Mouse (Mus musculus): ENCODE measurements at regions not wholly inside any gene's neighbourhood (a gene's known extent, or its start where the extent isn't known, plus 50 kb on each side); places are given as distances from the start of the nearest gene placed in this dataset.

GRCm38 (mm10) chr10:105704472-105705235 is 130.4 kb upstream of the Tmtc2 start:
- Histone ChIP-seq H3K4me3 (ENCODE audit: low read depth, low read length) (no peak overlapping the region), H3K9me3 (replicated peaks; ENCODE audit: control insufficient read depth, low read length) (no peaks in the 10 kb centered on the region), H3K27ac (ENCODE audit: low read depth, low read length) (no peak overlapping the region), H3K27me3 (replicated peaks; ENCODE audit: control insufficient read depth, insufficient read depth, low read length) (no peaks in the 10 kb centered on the region), H3K4me2 (ENCODE audit: low read length) (no peak overlapping the region), H3K4me1 (ENCODE audit: control insufficient read depth, insufficient read depth, low read length) (no peaks in the 10 kb centered on the region), H3K36me3 (ENCODE audit: control insufficient read depth, insufficient read depth, low read length) (no peaks in the 10 kb centered on the region), H3K9ac (ENCODE audit: low read length) (no peak overlapping the region)
- DNase-seq (ENCODE audit: low spot score) (no peak), ATAC-seq (no peak)
- WGBS = 84% methylated on average over 6 of the region's 6 CpGs

DNA sequence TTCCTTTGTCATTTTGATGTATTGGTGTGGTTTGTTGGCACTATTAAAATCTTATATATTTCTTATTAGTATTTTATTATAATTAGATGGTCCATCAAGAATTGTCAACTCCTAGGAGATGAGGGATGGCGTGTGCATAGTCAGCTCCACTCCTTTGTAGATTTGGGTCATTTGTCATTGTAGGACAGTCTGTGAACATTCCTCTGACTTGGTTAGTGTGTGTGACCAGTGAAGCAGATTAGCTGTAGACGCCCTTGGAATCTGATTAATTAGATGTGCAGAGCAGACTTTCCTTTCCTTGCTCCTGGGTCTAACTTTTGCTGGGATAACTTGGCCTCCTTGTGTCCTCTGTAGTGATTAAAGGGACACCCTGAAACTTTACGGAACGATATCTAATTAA is 118.9 kb upstream of the Tmtc2 start:
- ATAC-seq = no peak

DNA sequence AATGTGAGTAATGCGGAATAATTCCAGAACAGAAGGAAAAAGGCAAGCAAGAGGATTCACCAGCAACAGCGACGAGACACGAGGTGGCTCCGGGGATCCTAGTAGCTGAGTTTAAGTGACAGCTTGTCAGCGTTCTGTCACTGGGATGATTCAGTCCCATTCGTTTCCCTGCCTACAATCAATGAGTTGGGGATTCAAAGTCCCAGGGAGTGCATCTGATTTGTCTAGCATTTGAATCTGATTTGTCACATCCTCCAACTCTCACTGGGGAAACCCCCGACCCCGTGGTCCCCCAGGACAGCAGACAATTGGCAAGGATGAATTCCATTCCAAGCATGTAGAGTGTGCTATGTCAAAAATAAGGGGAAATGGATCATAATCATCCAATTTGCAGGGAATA is 115.1 kb upstream of the Tmtc2 start:
- Histone ChIP-seq H3K4me2 (ENCODE audit: low read length) (no peak overlapping the region), H3K36me3 (ENCODE audit: control insufficient read depth, insufficient read depth, low read length) (no peaks in the 10 kb centered on the region), H3K27ac (ENCODE audit: low read depth, low read length) (no peak overlapping the region), H3K4me3 (ENCODE audit: low read depth, low read length) (no peak overlapping the region), H3K27me3 (replicated peaks; ENCODE audit: control insufficient read depth, insufficient read depth, low read length) (no peaks in the 10 kb centered on the region), H3K4me1 (ENCODE audit: control insufficient read depth, insufficient read depth, low read length) (no peaks in the 10 kb centered on the region), H3K9me3 (replicated peaks; ENCODE audit: control insufficient read depth, low read length) (no peaks in the 10 kb centered on the region), H3K9ac (ENCODE audit: low read length) (no peak overlapping the region)
- ATAC-seq (peak; percentile 32; the same call in 1 of the 2 replicates), DNase-seq (ENCODE audit: low spot score) (peak; percentile 36)
- 75% methylated on average over 9 of the region's 9 CpGs for WGBS

More for the DNA sequence above, 118.9 kb upstream of the Tmtc2 start:
- Histone ChIP-seq H3K4me3 (ENCODE audit: low read depth, low read length) (no peak overlapping the region), H3K9me3 (replicated peaks; ENCODE audit: control insufficient read depth, low read length) (no peaks in the 10 kb centered on the region), H3K4me1 (ENCODE audit: control insufficient read depth, insufficient read depth, low read length) (no peaks in the 10 kb centered on the region), H3K27me3 (replicated peaks; ENCODE audit: control insufficient read depth, insufficient read depth, low read length) (no peaks in the 10 kb centered on the region), H3K9ac (ENCODE audit: low read length) (no peak overlapping the region), H3K4me2 (ENCODE audit: low read length) (no peak overlapping the region), H3K36me3 (ENCODE audit: control insufficient read depth, insufficient read depth, low read length) (no peaks in the 10 kb centered on the region), H3K27ac (ENCODE audit: low read depth, low read length) (no peak overlapping the region)
- DNase-seq (ENCODE audit: low spot score) = no peak
- 60% methylated on average over 4 of the region's 4 CpGs for WGBS

DNA sequence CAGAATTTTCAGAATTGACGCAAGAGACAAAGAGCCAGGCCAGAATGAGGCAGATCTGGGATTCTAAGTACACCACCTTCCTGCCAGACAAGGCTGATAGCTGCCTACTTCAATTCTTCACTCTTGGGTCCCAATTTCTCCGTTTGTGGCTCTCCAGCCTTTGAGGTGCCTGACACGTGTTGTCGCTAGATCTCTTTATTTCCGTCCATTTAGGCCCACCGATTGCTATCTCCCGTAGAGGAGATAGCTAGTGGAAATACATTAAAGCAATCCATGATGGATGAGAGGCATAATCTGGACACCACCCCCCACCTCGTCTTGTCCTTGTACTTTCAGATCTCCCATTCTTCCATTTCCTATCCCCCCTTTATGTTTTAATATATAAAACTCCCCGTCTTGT is 114.6 kb upstream of the Tmtc2 start:
- Histone ChIP-seq H3K36me3 (ENCODE audit: control insufficient read depth, insufficient read depth, low read length) (no peaks in the 10 kb centered on the region), H3K9ac (ENCODE audit: low read length) (no peak overlapping the region), H3K27ac (ENCODE audit: low read depth, low read length) (no peak overlapping the region), H3K27me3 (replicated peaks; ENCODE audit: control insufficient read depth, insufficient read depth, low read length) (no peaks in the 10 kb centered on the region), H3K4me3 (ENCODE audit: low read depth, low read length) (no peak overlapping the region), H3K4me2 (ENCODE audit: low read length) (no peak overlapping the region), H3K9me3 (replicated peaks; ENCODE audit: control insufficient read depth, low read length) (no peaks in the 10 kb centered on the region), H3K4me1 (ENCODE audit: control insufficient read depth, insufficient read depth, low read length) (no peaks in the 10 kb centered on the region)
- DNase-seq (ENCODE audit: low spot score) (no peak), ATAC-seq (no peak)
- WGBS = 88% methylated on average over 9 of the region's 9 CpGs

DNA sequence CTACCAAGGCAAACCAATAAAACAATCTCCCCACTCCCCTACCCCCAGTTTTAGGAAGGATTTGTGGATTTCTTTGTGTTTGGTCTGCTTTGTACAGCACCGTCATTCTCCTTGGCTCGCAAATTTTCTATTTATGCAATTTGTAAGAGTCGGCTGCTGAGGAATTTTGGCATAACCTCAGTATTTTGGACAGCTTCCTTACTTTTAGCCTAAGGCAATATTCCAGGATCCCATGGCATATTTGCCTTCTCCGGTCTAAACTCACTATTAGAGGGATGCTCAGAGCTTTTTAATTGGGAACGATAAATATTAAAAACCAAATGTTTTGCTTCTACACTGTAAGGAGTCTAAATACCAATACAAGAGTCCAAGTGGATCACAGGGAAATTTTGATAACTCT is 112.6 kb upstream of the Tmtc2 start:
- Histone ChIP-seq H3K36me3 (ENCODE audit: control insufficient read depth, insufficient read depth, low read length) (no peaks in the 10 kb centered on the region), H3K4me3 (ENCODE audit: low read depth, low read length) (no peak overlapping the region), H3K9ac (ENCODE audit: low read length) (no peak overlapping the region), H3K27me3 (replicated peaks; ENCODE audit: control insufficient read depth, insufficient read depth, low read length) (no peaks in the 10 kb centered on the region), H3K9me3 (replicated peaks; ENCODE audit: control insufficient read depth, low read length) (no peaks in the 10 kb centered on the region), H3K4me1 (ENCODE audit: control insufficient read depth, insufficient read depth, low read length) (no peaks in the 10 kb centered on the region), H3K27ac (ENCODE audit: low read depth, low read length) (no peak overlapping the region), H3K4me2 (ENCODE audit: low read length) (no peak overlapping the region)
- WGBS = 85% methylated on average over 5 of the region's 5 CpGs
- ATAC-seq (no peak), DNase-seq (ENCODE audit: low spot score) (no peak)

DNA sequence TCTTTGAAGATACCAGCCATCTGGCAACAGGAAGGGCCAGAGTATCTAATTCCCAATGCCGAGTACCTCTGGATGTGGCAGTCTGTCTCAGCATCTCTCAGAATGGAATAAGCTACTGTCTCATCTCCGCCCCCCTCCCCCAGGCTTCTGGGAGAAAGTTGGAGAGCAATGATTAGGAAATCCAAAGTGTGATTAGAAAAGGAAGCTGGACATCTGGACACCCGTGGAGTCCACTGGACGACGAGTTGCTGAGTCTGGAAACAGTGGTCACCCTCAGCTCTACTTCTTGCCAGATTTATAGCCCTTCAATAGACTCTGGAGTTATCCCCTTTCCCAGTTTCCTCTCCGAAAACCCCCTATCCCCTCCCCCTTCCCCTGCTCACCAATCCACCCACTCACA is 105.3 kb upstream of the Tmtc2 start:
- no peak overlapping the region for H3K4me2 ChIP-seq (ENCODE audit: low read length)
- 93% methylated on average over 6 of the region's 6 CpGs for WGBS
- no peaks in the 10 kb centered on the region for H3K4me1 ChIP-seq (ENCODE audit: control insufficient read depth, insufficient read depth, low read length)
- ATAC-seq (no peak), DNase-seq (ENCODE audit: low spot score) (no peak)
- H3K27ac ChIP-seq (ENCODE audit: low read depth, low read length) = no peak overlapping the region
- no peaks in the 10 kb centered on the region for H3K27me3 ChIP-seq (replicated peaks; ENCODE audit: control insufficient read depth, insufficient read depth, low read length)
- no peak overlapping the region for H3K4me3 ChIP-seq (ENCODE audit: low read depth, low read length)
- no peaks in the 10 kb centered on the region for H3K36me3 ChIP-seq (ENCODE audit: control insufficient read depth, insufficient read depth, low read length)
- H3K9ac ChIP-seq (ENCODE audit: low read length) = no peak overlapping the region
- no peaks in the 10 kb centered on the region for H3K9me3 ChIP-seq (replicated peaks; ENCODE audit: control insufficient read depth, low read length)

GRCm38 (mm10) chr10:105666959-105667358 is 92.7 kb upstream of the Tmtc2 start:
- Histone ChIP-seq H3K4me1 (ENCODE audit: control insufficient read depth, insufficient read depth, low read length) (no peaks in the 10 kb centered on the region), H3K4me3 (ENCODE audit: low read depth, low read length) (no peak overlapping the region), H3K4me2 (ENCODE audit: low read length) (no peak overlapping the region), H3K9me3 (replicated peaks; ENCODE audit: control insufficient read depth, low read length) (no peaks in the 10 kb centered on the region), H3K27ac (ENCODE audit: low read depth, low read length) (no peak overlapping the region), H3K9ac (ENCODE audit: low read length) (no peak overlapping the region), H3K27me3 (replicated peaks; ENCODE audit: control insufficient read depth, insufficient read depth, low read length) (no peaks in the 10 kb centered on the region), H3K36me3 (ENCODE audit: control insufficient read depth, insufficient read depth, low read length) (no peaks in the 10 kb centered on the region)
- WGBS = 85% methylated on average over 2 of the region's 2 CpGs
- DNase-seq (ENCODE audit: low spot score) = no peak
- no peak for ATAC-seq

DNA sequence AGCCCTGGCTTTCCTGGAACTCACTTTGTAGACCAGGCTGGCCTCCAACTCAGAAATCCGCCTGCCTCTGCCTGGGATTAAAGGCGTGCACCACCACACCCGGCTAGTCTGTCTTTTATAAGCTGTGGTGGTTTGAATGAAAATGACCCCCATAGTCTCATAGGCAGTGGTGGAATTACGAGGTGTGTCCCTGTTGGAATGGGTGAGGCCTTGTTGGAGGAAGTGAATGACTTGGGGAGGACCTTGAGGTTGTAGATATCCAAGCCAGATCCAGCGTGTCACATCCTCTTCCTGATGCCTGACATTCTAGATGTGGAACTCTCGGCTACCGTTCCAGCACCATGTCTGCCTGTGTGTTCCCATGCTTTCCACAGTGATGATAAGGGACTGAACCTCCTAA is 86.5 kb upstream of the Tmtc2 start:
- 90% methylated on average over 7 of the region's 7 CpGs for WGBS
- no peak overlapping the region for H3K4me3 ChIP-seq (ENCODE audit: low read depth, low read length)
- DNase-seq (ENCODE audit: low spot score) = no peak
- H3K9me3 ChIP-seq (replicated peaks; ENCODE audit: control insufficient read depth, low read length) = no peaks in the 10 kb centered on the region
- ATAC-seq = no peak
- no peak overlapping the region for H3K9ac ChIP-seq (ENCODE audit: low read length)
- no peak overlapping the region for H3K27ac ChIP-seq (ENCODE audit: low read depth, low read length)
- H3K4me1 ChIP-seq (ENCODE audit: control insufficient read depth, insufficient read depth, low read length) = no peaks in the 10 kb centered on the region
- H3K27me3 ChIP-seq (replicated peaks; ENCODE audit: control insufficient read depth, insufficient read depth, low read length) = no peaks in the 10 kb centered on the region
- no peak overlapping the region for H3K4me2 ChIP-seq (ENCODE audit: low read length)
- H3K36me3 ChIP-seq (ENCODE audit: control insufficient read depth, insufficient read depth, low read length) = no peaks in the 10 kb centered on the region

DNA sequence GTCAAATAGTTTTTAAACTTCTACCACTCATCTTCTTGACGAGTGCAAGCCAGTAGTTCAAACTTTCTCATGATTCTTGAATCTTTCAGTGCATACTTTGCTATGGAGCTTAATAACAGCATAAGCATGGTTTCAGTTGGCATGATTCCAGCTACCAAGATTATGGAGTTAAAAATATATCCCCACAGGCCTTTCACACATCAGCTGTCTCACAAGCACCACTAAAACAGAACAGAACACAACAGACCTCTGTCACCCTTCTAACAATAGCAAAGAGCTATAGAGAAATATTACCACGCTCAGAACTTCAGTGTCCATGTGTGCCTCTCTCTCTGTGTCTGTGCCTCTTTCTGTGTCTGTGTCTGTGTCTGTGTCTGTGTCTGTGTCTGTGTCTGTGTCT is 82.5 kb upstream of the Tmtc2 start:
- Histone ChIP-seq H3K4me1 (ENCODE audit: control insufficient read depth, insufficient read depth, low read length) (no peaks in the 10 kb centered on the region), H3K9ac (ENCODE audit: low read length) (no peak overlapping the region), H3K4me2 (ENCODE audit: low read length) (no peak overlapping the region), H3K36me3 (ENCODE audit: control insufficient read depth, insufficient read depth, low read length) (no peaks in the 10 kb centered on the region), H3K9me3 (replicated peaks; ENCODE audit: control insufficient read depth, low read length) (no peaks in the 10 kb centered on the region), H3K27ac (ENCODE audit: low read depth, low read length) (no peak overlapping the region), H3K4me3 (ENCODE audit: low read depth, low read length) (no peak overlapping the region), H3K27me3 (replicated peaks; ENCODE audit: control insufficient read depth, insufficient read depth, low read length) (no peaks in the 10 kb centered on the region)
- 78% methylated on average over 2 of the region's 2 CpGs for WGBS
- DNase-seq (ENCODE audit: low spot score) = peak; percentile 27
- ATAC-seq = no peak

Measured in forebrain, embryonic 14.5 days (tissue).